Mouse (Mus musculus) E14TG2a.4 (cell line): Measurements from ENCODE around the gene Ctla2b.

Experiments
- CTCF ChIP-seq: conservative IDR thresholded peaks from 2 replicates; pipeline ENCODE4 v1.5.1; 2014; ENCODE audit warnings: low read length
- POU5F1 ChIP-seq: IDR thresholded peaks from 2 replicates; pipeline ENCODE4 v1.6.1; 2014; ENCODE audit warnings: low read length, borderline replicate concordance

DNA sequence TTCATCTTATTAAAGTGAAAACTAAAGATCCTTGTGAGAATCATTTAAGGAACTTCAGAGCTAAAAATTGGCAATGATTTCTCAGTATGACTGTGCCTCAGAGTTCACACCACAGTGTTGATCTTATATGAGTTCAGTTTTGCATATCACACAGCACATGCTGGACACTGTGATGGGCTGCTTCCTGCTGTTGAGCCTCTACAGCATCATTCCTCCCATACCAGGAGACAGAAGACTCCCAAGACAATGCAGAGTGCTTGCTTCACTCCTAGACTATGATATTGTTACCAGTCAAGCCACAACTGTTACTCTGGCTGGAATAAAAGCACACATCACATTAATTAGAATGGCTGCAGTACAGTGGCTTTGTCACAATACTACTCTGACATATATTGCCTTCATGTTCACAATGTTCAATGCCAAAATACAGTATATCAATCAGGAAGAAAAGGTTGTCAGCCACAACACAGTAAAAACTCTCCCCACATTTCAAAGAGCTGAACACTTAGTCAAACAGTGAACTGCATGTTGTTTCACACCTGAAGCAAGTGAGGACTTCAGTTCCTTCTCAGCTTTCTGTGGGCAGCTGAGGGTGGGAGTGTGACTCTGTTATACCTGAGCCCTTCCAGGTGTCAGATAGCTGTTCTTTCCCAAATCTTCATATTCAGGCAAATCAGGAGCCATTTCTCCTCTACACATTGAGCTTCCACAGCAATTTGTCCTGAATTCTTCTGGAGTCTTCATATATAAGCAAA is 1.7 kb downstream of the Ctla2b start:
- TF ChIP-seq CTCF: no peak
- TF ChIP-seq POU5F1: no peak
